Mouse (Mus musculus) heart, embryonic 13.5 days (tissue): ENCODE data around the gene Thbs3. TPM values are rescaled to one million over a fixed set of nuclear protein-coding genes. Genes with fewer than 3 reads are reported as not detected.
A peak's percentile ranks its signal among the peaks of the same experiment; 100 is the strongest.

ENCODE experiments used
- ATAC-seq: fragments of 200-750 bp; cut with Nextera tagmentation; 2 replicates; pipeline ENCODE4 v1.8.0; 2017; ENCODE audit warnings: moderate TSS enrichment; ENCODE audit not compliant: insufficient number of reproducible peaks, low FRiP score, low TSS enrichment; ENCODE audit errors: extremely low read depth
- H3K27ac ChIP-seq: fragments of 300-500 bp; sonication (generic); replicated peaks from 2 replicates; pipeline ENCODE4 v1.5.1; 2015; ENCODE audit warnings: moderate library complexity, mild to moderate bottlenecking, inconsistent platforms
- H3K27me3 ChIP-seq: fragments of 300-500 bp; sonication (generic); replicated peaks from 2 replicates; pipeline ENCODE4 v1.6.1; 2015; ENCODE audit warnings: mild to moderate bottlenecking, inconsistent platforms
- H3K36me3 ChIP-seq: fragments of 300-500 bp; sonication (generic); 2 replicates; pipeline ENCODE4 v1.6.1; 2015; ENCODE audit warnings: mild to moderate bottlenecking, inconsistent platforms
- H3K4me1 ChIP-seq: fragments of 300-500 bp; sonication (generic); 2 replicates; pipeline ENCODE4 v1.6.1; 2015; ENCODE audit warnings: inconsistent platforms
- H3K4me2 ChIP-seq: fragments of 300-500 bp; sonication (generic); 2 replicates; pipeline ENCODE4 v1.6.1; 2015; ENCODE audit warnings: inconsistent platforms, mild to moderate bottlenecking, moderate library complexity
- H3K4me3 ChIP-seq: fragments of 300-500 bp; sonication (generic); 2 replicates; pipeline ENCODE4 v1.5.1; 2015; ENCODE audit warnings: moderate library complexity, mild to moderate bottlenecking, inconsistent platforms
- H3K9ac ChIP-seq: fragments of 300-500 bp; sonication (generic); 2 replicates; pipeline ENCODE4 v1.6.1; 2015; ENCODE audit warnings: inconsistent platforms, mild to moderate bottlenecking, moderate library complexity
- H3K9me3 ChIP-seq: fragments of 300-500 bp; sonication (generic); 2 replicates; pipeline ENCODE4 v1.6.1; 2016; ENCODE audit warnings: inconsistent platforms
- WGBS: fragments of 180-500 bp; shearing (Covaris S2); methylation state at CpG from one replicate; pipeline ENCODE4 v1.1.7; 2015; ENCODE audit warnings: mixed read lengths; 5-methylcytosine and 5-hydroxymethylcytosine counted together
- polyA plus RNA-seq: library from polyadenylated mRNA; unstranded; fragments of >200 nt; fragmentation: Nextera tagmentation; extraction: Ambion mirVana; gene quantifications from 2 replicates; pipeline ENCODE4 v1.2.1, GENCODE M21; 2015

Gene Thbs3
- polyA plus RNA-seq, 1 experiment from 2014 or later, result 15.6 TPM

- peaks cover 35% of the 10 kb centered on the region for H3K4me1 ChIP-seq
- H3K27me3 ChIP-seq, result peaks cover 49% of the 10 kb centered on the region
- H3K4me2 ChIP-seq, result no peak overlapping the region
- no peak for ATAC-seq
- H3K4me3 ChIP-seq, result no peak overlapping the region
- no peak overlapping the region for H3K27ac ChIP-seq
- no peak overlapping the region for H3K9ac ChIP-seq
- 65% methylated on average over 9 of the region's 9 CpGs for WGBS
- H3K36me3 ChIP-seq, result peaks cover 1% of the 10 kb centered on the region; the same call in 1 of the 2 replicates
- no peaks in the 10 kb centered on the region for H3K9me3 ChIP-seq
These were observed 27.4 kb downstream of the Thbs3 start for GRCm38 (mm10) chr3:89242331-89242895.

GRCm38 (mm10) chr3:89243609-89244008 lies 28.6 kb downstream of the Thbs3 start:
- 0 out of 2 replicates have a peak overlapping the region, but pooled peaks have one; percentile 3 for H3K4me3 ChIP-seq
- ATAC-seq, result no peak

GRCm38 (mm10) chr3:89244158-89244981 lies 29.4 kb downstream of the Thbs3 start:
- H3K9me3 ChIP-seq, result no peaks in the 10 kb centered on the region
- 16% methylated on average over 25 of the region's 25 CpGs for WGBS
- peak overlapping the region; percentile 91 for H3K4me2 ChIP-seq
- H3K27me3 ChIP-seq, result peaks cover 32% of the 10 kb centered on the region
- H3K4me1 ChIP-seq, result peaks cover 38% of the 10 kb centered on the region
- H3K9ac ChIP-seq, result peak overlapping the region; percentile 63
- H3K36me3 ChIP-seq, result peaks cover 21% of the 10 kb centered on the region
- no peak overlapping the region for H3K27ac ChIP-seq
- peak overlapping the region; percentile 78 for H3K4me3 ChIP-seq
- ATAC-seq, result no peak

More at GRCm38 (mm10) chr3:89243609-89244008, 28.6 kb downstream of the Thbs3 start:
- H3K4me2 ChIP-seq, result peak overlapping the region; percentile 91
- peak overlapping the region; percentile 57; the same call in 1 of the 2 replicates for H3K9ac ChIP-seq
- H3K27me3 ChIP-seq, result peaks cover 39% of the 10 kb centered on the region
- WGBS, result 13% methylated on average over 14 of the region's 14 CpGs
- H3K36me3 ChIP-seq, result peaks cover 13% of the 10 kb centered on the region
- no peaks in the 10 kb centered on the region for H3K9me3 ChIP-seq
- H3K27ac ChIP-seq, result no peak overlapping the region
- peaks cover 38% of the 10 kb centered on the region for H3K4me1 ChIP-seq

- H3K9me3 ChIP-seq, result no peaks in the 10 kb centered on the region
- no peak overlapping the region for H3K27ac ChIP-seq
- H3K4me1 ChIP-seq, result peaks cover 38% of the 10 kb centered on the region
- WGBS, result 2% methylated on average over 20 of the region's 26 CpGs
- peak overlapping the region; percentile 63 for H3K9ac ChIP-seq
- peaks cover 27% of the 10 kb centered on the region for H3K36me3 ChIP-seq
- peak overlapping the region; percentile 91 for H3K4me2 ChIP-seq
- no peak for ATAC-seq
- peak overlapping the region; percentile 78 for H3K4me3 ChIP-seq
- peaks cover 30% of the 10 kb centered on the region for H3K27me3 ChIP-seq
These were observed 30.2 kb downstream of the Thbs3 start for GRCm38 (mm10) chr3:89244982-89245687.

- Histone ChIP-seq H3K27me3 (peaks cover 30% of the 10 kb centered on the region), H3K36me3 (peaks cover 27% of the 10 kb centered on the region), H3K27ac (peak within 1 kb of the TSS; percentile 82), H3K4me2 (peak within 1 kb of the TSS; percentile 91), H3K9ac (peak within 1 kb of the TSS; percentile 92), H3K4me1 (peaks cover 41% of the 10 kb centered on the region), H3K9me3 (no peaks in the 10 kb centered on the region), H3K4me3 (peak within 1 kb of the TSS; percentile 78)
- 6% methylated on average over 20 of the region's 20 CpGs for WGBS
- 0 out of 2 replicates have a peak, but pooled peaks have one; percentile 9 for ATAC-seq
These were observed 30.8 kb downstream of the Thbs3 start, which contains the start of gene Krtcap2 for GRCm38 (mm10) chr3:89245688-89246171. Gene Krtcap2, plus strand, starts transcription at chr3:89245966.

GRCm38 (mm10) chr3:89246261-89247100 lies 31.5 kb downstream of the Thbs3 start, which contains the start of gene Trim46:
Gene Trim46, minus strand, starts transcription at chr3:89246309.
- Histone ChIP-seq H3K36me3 (peaks cover 27% of the 10 kb centered on the region), H3K4me3 (peak within 1 kb of the TSS; percentile 78), H3K4me1 (peaks cover 48% of the 10 kb centered on the region), H3K27ac (peak within 1 kb of the TSS; percentile 82), H3K27me3 (peaks cover 30% of the 10 kb centered on the region), H3K9me3 (no peaks in the 10 kb centered on the region), H3K4me2 (peak within 1 kb of the TSS; percentile 91), H3K9ac (peak within 1 kb of the TSS; percentile 92)
- ATAC-seq, result peak; percentile 56
- under 1% methylated on average over 42 of the region's 42 CpGs for WGBS

- Histone ChIP-seq H3K4me3 (peak overlapping the region; percentile 78), H3K27ac (no peak overlapping the region), H3K9ac (peak overlapping the region; percentile 92), H3K9me3 (no peaks in the 10 kb centered on the region), H3K4me2 (peak overlapping the region; percentile 91), H3K27me3 (peaks cover 30% of the 10 kb centered on the region), H3K4me1 (peaks cover 57% of the 10 kb centered on the region), H3K36me3 (peaks cover 27% of the 10 kb centered on the region)
- WGBS, result 86% methylated on average over 4 of the region's 4 CpGs
- no peak for ATAC-seq
These were observed 32.5 kb downstream of the Thbs3 start for GRCm38 (mm10) chr3:89247466-89247865.

- Histone ChIP-seq H3K36me3 (peaks cover 27% of the 10 kb centered on the region), H3K27ac (peak overlapping the region; percentile 63; the same call in 1 of the 2 replicates), H3K27me3 (peaks cover 2% of the 10 kb centered on the region), H3K4me3 (no peak overlapping the region), H3K4me1 (peaks cover 36% of the 10 kb centered on the region), H3K9ac (no peak overlapping the region), H3K4me2 (peak overlapping the region; percentile 45; the same call in 1 of the 2 replicates), H3K9me3 (no peaks in the 10 kb centered on the region)
- 15% methylated on average over 7 of the region's 7 CpGs for WGBS
- no peak for ATAC-seq
These were observed 35.6 kb downstream of the Thbs3 start for GRCm38 (mm10) chr3:89250435-89251040.

GRCm38 (mm10) chr3:89251365-89251895 lies 36.5 kb downstream of the Thbs3 start:
- 11% methylated on average over 17 of the region's 17 CpGs for WGBS
- Histone ChIP-seq H3K36me3 (peaks cover 27% of the 10 kb centered on the region), H3K4me1 (peaks cover 30% of the 10 kb centered on the region), H3K9ac (peak overlapping the region; percentile 41), H3K9me3 (no peaks in the 10 kb centered on the region), H3K4me2 (peak overlapping the region; percentile 45), H3K4me3 (no peak overlapping the region), H3K27me3 (no peaks in the 10 kb centered on the region), H3K27ac (peak overlapping the region; percentile 63)
- no peak for ATAC-seq

- H3K9me3 ChIP-seq, result no peaks in the 10 kb centered on the region
- H3K4me1 ChIP-seq, result peaks cover 20% of the 10 kb centered on the region
- WGBS, result 81% methylated on average over 5 of the region's 5 CpGs
- H3K27me3 ChIP-seq, result 0 out of 2 replicates have a peak, but pooled peaks cover 9% of the 10 kb centered on the region
- no peak overlapping the region for H3K27ac ChIP-seq
- no peak overlapping the region for H3K4me3 ChIP-seq
- H3K36me3 ChIP-seq, result no peaks in the 10 kb centered on the region
- no peak for ATAC-seq
- no peak overlapping the region for H3K9ac ChIP-seq
- H3K4me2 ChIP-seq, result no peak overlapping the region
These were observed 40.0 kb downstream of the Thbs3 start for GRCm38 (mm10) chr3:89254994-89255393.
